Mouse (Mus musculus) kidney, embryonic 16.5 days (tissue): Measurements from ENCODE around the gene Nudt6. TPM values are rescaled to one million over a fixed set of nuclear protein-coding genes. Genes with fewer than 3 reads are reported as not detected.
A peak's percentile ranks its signal among the peaks of the same experiment; 100 is the strongest.

ENCODE experiments used
- ATAC-seq: fragments of 200-750 bp; cut with Nextera tagmentation; 2 replicates; pipeline ENCODE4 v1.8.0; 2017; ENCODE audit warnings: moderate TSS enrichment; ENCODE audit not compliant: low FRiP score, low TSS enrichment
- H3K27ac ChIP-seq: fragments of 300-500 bp; sonication (generic); 2 replicates; pipeline ENCODE4 v1.5.1; 2014; ENCODE audit warnings: low read length
- H3K27me3 ChIP-seq: fragments of 300-500 bp; sonication (generic); 2 replicates; pipeline ENCODE4 v1.6.1; 2014; ENCODE audit warnings: low read length, control low read depth, mixed read lengths; ENCODE audit not compliant: insufficient read depth
- H3K36me3 ChIP-seq: fragments of 300-500 bp; sonication (generic); 2 replicates; pipeline ENCODE4 v1.6.1; 2014; ENCODE audit warnings: low read length, control low read depth, mixed read lengths; ENCODE audit not compliant: insufficient read depth
- H3K4me1 ChIP-seq: fragments of 300-500 bp; sonication (generic); 2 replicates; pipeline ENCODE4 v1.6.1; 2014; ENCODE audit warnings: low read length, control low read depth, mixed read lengths; ENCODE audit not compliant: insufficient read depth
- H3K4me2 ChIP-seq: fragments of 300-500 bp; sonication (generic); replicated peaks from 2 replicates; pipeline ENCODE4 v1.6.1; 2014; ENCODE audit warnings: low read depth, low read length
- H3K4me3 ChIP-seq: fragments of 300-500 bp; sonication (generic); 2 replicates; pipeline ENCODE4 v1.5.1; 2014; ENCODE audit warnings: mild to moderate bottlenecking, low read length
- H3K9ac ChIP-seq: fragments of 300-500 bp; sonication (generic); replicated peaks from 2 replicates; pipeline ENCODE4 v1.6.1; 2014; ENCODE audit warnings: low read length
- H3K9me3 ChIP-seq: fragments of 300-500 bp; sonication (generic); 2 replicates; pipeline ENCODE4 v1.6.1; 2016; ENCODE audit warnings: low read length, control low read depth
- WGBS: fragments of 180-500 bp; shearing (Covaris S2); extraction: QIAGEN DNeasy Blood & Tissue Kit; methylation state at CpG from one replicate; pipeline ENCODE4 v1.1.7; 2014; 5-methylcytosine and 5-hydroxymethylcytosine counted together
- polyA plus RNA-seq: library from polyadenylated mRNA; unstranded; fragments of >200 nt; fragmentation: Nextera tagmentation; extraction: Ambion mirVana; gene quantifications from 2 replicates; pipeline ENCODE4 v1.2.1, GENCODE M21; 2015

Gene Nudt6
- polyA plus RNA-seq, 1 experiment from 2014 or later = 7.7 TPM

DNA sequence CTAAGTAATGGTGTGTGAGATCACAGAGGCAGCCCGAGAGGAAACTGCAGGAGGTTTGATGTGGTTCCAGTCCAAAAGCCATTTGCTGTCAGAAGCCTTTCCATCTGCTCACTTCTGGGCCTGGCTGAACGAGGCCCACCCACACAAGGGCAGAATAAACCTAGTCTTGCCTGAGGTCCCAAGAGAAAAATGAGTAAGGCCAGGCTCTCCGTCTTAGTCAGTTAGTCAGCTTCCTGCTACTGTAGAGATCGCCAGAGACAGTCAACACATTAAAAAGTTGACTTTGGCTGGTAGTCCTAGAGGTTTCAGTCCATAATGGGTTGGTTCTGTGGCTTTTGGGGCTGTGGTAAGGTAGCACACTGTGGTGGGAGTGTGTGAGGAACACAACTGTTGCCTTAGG, 49.6 kb downstream of the Nudt6 start:
- no peaks in the 10 kb centered on the region for H3K9me3 ChIP-seq
- no peak overlapping the region for H3K4me2 ChIP-seq
- peaks cover 13% of the 10 kb centered on the region; the same call in 1 of the 2 replicates for H3K4me1 ChIP-seq
- H3K27ac ChIP-seq = no peak overlapping the region
- H3K36me3 ChIP-seq = no peaks in the 10 kb centered on the region
- H3K9ac ChIP-seq = no peak overlapping the region
- ATAC-seq = no peak
- no peak overlapping the region for H3K4me3 ChIP-seq
- no peaks in the 10 kb centered on the region for H3K27me3 ChIP-seq
- WGBS = 38% methylated on average over 4 of the region's 4 CpGs

DNA sequence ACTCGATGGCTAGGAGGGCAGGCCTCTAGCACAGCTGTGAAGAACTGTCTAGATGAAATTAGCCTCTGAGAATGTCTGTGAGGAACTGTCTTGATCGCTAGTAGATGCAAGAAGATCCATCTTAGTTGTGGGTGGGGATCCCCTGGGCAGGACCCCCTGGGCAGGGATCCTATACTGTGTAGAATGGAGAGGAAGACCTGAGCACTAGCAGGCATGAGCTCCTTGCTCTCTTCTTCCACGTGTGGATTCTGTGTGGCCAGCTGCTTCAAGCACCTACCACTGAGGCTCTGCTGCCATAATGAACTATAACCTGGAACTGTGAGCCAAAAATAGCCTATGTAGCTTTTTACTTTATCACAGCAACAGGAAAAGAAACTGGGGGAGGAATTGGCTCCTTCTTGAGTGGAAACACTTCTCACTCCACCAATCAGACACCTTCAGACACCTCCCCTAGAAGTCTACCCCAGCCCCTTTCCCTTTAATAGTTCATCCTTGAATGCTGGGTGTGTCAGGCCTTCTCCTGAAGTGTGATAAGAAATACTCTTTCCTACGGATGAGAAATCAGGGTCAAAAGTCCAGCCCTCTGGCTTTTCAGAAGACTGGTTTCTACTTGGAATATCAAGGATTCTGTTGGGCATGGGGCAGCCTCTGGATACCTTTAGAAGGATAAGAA, 53.5 kb downstream of the Nudt6 start:
- peak overlapping the region; percentile 32; the same call in 1 of the 2 replicates for H3K27ac ChIP-seq
- ATAC-seq = no peak
- H3K36me3 ChIP-seq = no peaks in the 10 kb centered on the region
- no peaks in the 10 kb centered on the region for H3K27me3 ChIP-seq
- no peak overlapping the region for H3K4me3 ChIP-seq
- no peak overlapping the region for H3K9ac ChIP-seq
- H3K4me1 ChIP-seq = 0 out of 2 replicates have a peak, but pooled peaks cover 8% of the 10 kb centered on the region
- no peak overlapping the region for H3K4me2 ChIP-seq
- WGBS = 50% methylated on average over 4 of the region's 4 CpGs
- H3K9me3 ChIP-seq = no peaks in the 10 kb centered on the region

DNA sequence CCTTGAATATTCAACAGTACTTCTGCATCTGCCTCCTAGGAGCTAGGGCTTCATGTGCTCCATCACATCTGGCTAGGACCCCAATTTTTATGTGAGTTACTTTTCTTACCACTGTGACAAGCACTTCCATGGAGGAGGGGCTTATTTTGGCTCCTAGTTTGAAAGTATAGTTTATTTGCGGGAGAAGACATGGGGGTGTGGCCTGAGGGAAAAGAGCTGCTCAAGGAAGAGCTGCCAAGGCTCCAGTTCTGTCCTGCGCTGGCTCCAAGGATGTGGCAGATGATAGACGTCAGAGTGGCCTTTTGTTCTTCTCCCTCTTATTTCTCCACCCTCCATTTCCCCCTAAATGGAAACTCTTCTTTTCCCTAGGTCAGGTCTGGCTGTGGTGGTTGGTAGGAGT, 54.0 kb downstream of the Nudt6 start:
- 0 out of 2 replicates have a peak, but pooled peaks cover 8% of the 10 kb centered on the region for H3K4me1 ChIP-seq
- H3K36me3 ChIP-seq = no peaks in the 10 kb centered on the region
- no peak overlapping the region for H3K9ac ChIP-seq
- H3K27ac ChIP-seq = peak overlapping the region; percentile 32; the same call in 1 of the 2 replicates
- H3K9me3 ChIP-seq = no peaks in the 10 kb centered on the region
- H3K4me2 ChIP-seq = no peak overlapping the region
- WGBS = 40% methylated on average over 3 of the region's 3 CpGs
- peak; percentile 51; the same call in 1 of the 2 replicates for ATAC-seq
- no peaks in the 10 kb centered on the region for H3K27me3 ChIP-seq
- H3K4me3 ChIP-seq = no peak overlapping the region

- Histone ChIP-seq H3K4me2 (no peak overlapping the region), H3K27ac (no peak overlapping the region), H3K36me3 (no peaks in the 10 kb centered on the region), H3K4me1 (0 out of 2 replicates have a peak, but pooled peaks cover 3% of the 10 kb centered on the region), H3K9ac (no peak overlapping the region), H3K9me3 (no peaks in the 10 kb centered on the region), H3K4me3 (no peak overlapping the region), H3K27me3 (no peaks in the 10 kb centered on the region)
- WGBS = 83% methylated on average over 4 of the region's 4 CpGs
- ATAC-seq = no peak
Measured at GRCm38 (mm10) chr3:37365144-37365543, 54.9 kb downstream of the Nudt6 start.

DNA sequence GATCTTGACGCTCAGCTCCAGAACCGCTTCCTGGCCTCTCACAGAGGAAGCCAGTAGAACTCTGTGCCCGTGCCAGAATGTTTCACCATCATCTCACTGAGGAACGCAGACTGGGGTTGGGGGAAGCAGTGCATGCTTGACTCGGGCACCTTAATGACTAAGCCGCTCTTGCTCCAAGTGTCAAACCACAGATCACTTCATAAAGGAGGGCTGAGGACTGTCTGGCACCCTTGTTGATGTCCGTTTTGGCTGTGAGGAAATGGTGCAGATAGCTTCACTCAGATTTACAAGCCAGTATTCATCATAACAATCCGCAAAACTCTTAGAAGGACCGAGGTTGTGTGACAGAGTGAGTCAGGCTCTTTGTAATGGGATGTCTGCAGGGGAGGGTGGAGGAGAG, 59.3 kb downstream of the Nudt6 start:
- Histone ChIP-seq H3K27ac (no peak overlapping the region), H3K36me3 (no peaks in the 10 kb centered on the region), H3K4me1 (no peaks in the 10 kb centered on the region), H3K27me3 (no peaks in the 10 kb centered on the region), H3K4me2 (no peak overlapping the region), H3K4me3 (no peak overlapping the region), H3K9me3 (no peaks in the 10 kb centered on the region), H3K9ac (no peak overlapping the region)
- WGBS = 70% methylated on average over 9 of the region's 9 CpGs
- ATAC-seq = no peak

Other genes with a start within 250 kb of the Nudt6 start
- gene Il21, start 187.6 kb downstream of the Nudt6 start, polyA plus RNA-seq = not detected in 2 replicates
- 9.2 and 9.7 TPM in 2 replicates for gene Bbs12, start 107.7 kb downstream of the Nudt6 start, polyA plus RNA-seq
- gene Cetn4, start 107.5 kb downstream of the Nudt6 start, polyA plus RNA-seq = 2.5 and 3.4 TPM in 2 replicates
- 1.4 and 1.6 TPM in 2 replicates for gene Fgf2, start 71.9 kb downstream of the Nudt6 start, polyA plus RNA-seq
- 41.5 and 43.4 TPM in 2 replicates for gene Spata5, start 315 bp downstream of the Nudt6 start, polyA plus RNA-seq
- 36.2 and 39.6 TPM in 2 replicates for gene Spry1, start 219.7 kb upstream of the Nudt6 start, polyA plus RNA-seq